Mouse (Mus musculus): ENCODE results near the gene Fbxw7.

The Fbxw7 gene

DNA sequence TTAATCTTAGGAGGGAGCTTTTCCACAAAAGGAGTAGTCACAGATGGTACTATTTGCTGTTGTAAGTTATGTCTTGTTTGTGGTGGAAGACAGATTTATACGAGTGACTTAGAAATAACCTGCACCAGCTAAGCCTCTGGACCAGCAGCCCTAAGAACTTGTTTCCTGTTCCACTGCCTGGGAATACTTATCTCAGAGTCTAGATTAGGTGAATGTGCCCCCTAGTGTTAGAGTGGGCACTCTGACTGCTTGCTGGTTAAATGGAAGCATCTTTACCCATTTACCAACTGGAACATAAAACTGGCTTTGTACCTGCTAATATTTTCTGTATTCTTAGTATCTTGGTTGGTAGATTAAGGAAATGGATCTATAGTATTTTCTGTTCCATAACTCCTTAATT is 74.6 kb downstream of the Fbxw7 start:
- no peak for DNase-seq (ENCODE audit: low spot score in 2 of 2)

DNA sequence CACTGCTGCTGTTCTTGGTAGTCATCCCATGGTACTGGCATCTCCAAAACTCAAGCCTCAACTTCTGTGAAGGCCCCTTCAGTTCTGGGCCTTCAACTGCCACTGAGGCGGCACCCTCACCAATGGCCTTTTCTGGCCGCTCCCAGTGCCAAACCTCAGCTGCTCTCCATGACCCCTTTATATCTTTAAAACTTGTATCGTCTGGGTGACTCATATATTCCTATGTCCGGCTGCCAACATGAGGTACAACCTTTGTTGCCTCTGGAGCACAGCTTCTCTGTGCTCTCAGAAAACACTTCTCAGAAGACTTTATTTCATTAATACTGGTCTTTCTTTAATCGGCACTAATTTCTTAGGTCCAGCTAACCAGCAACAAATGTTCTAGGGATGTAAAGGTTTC is 75.9 kb downstream of the Fbxw7 start:
- no peak for DNase-seq (ENCODE audit: low spot score in 2 of 2)

DNA sequence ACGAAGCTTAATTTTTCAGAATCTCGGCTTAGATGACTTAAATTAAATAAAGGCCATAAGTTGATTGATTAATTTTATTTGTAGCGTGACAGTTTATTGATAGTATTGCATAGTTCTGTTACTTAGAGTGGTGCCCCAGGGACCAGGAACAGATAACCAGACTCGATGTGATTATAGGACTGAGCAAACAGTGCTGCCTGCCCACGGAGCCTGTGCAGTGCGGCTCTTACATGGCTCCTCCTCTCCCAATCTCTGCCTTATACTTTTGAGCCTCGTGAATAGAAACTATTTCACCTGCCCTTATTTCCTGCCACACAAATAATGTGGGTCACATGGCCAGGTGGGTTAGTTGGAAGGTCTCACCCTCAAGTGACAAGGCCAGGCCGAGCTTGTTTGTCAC is 82.9 kb downstream of the Fbxw7 start:
- DNase-seq (ENCODE audit: low spot score in 2 of 2) = no peak

DNA sequence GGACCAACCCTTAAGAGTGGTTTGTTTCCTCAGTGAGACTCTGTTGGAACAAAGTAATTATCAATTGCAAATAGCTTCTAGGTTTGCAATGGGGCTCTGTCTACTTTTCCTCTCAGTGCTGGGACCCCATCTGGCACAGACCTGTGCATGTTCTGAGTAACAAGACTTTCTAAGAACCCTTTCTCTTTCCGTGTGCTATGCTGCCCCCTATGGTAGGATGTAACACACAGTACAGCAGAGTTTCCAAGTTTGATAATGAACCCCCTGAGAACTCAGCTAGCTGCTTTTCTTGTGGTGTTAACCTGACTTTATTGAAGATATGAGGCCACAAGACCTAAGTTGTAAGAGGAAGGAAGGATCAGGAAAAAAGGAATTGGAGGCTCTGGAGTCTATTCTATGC is 91.5 kb downstream of the Fbxw7 start:
- peak; percentile 13 to 44 for DNase-seq (ENCODE audit: low spot score in 2 of 2)

DNA sequence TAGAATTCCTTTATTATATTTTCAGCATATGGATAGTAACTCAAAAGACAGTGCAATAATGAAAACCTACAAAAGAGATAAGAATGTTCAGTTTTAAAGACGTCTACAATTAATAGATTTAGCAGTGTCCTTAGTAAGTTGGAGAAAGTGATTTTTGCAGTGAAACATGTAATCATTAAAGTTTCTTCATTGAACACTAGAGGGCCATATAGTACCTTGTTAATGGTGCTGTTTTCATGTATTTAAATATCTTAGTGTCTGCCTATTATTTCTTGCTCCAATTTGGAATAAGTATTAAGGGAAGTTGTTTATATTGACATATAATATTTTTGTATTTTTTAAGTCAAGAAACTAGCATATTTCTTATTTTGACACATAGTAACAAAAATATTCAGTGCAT is 99.2 kb downstream of the Fbxw7 start:
- DNase-seq (ENCODE audit: low spot score in 2 of 2) = no peak

DNA sequence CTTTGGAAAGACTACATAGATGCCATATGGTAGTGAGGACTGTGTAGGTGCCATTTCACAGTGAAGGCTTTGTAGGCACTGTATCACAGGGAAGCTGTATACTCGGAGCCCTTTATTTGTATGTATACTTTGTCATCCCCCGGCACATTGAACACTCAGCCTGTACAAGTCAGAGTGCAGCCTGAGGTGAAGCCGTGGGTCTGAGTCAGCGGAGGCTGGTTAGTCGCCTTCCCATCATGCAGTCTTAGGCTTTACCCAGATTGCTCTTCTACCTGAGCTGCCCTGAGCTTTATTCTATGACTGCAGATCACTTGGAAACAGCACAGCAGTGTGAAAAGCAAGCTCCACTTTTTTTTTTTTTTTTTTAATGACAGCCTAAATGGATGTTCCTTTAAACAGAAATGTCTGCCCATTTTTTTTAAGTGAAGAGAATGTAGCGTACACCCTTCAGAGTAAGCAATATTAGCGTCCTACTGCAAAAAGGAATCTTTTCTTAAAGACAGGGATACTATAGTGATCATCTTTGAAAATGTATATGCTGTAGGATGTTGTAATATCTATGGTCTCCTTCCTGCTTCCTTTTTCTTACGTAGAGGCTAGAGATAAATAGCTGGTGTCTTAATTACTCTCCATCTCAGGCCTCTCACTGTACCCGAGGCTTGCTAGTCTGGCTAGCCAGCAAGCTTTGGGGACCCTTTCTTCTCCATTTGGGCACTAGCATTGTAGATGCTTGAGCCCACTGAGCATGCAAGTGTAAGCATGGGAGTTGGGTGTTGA is 103.0 kb downstream of the Fbxw7 start:
- DNase-seq (ENCODE audit: low spot score in 2 of 2) = no peak

DNA sequence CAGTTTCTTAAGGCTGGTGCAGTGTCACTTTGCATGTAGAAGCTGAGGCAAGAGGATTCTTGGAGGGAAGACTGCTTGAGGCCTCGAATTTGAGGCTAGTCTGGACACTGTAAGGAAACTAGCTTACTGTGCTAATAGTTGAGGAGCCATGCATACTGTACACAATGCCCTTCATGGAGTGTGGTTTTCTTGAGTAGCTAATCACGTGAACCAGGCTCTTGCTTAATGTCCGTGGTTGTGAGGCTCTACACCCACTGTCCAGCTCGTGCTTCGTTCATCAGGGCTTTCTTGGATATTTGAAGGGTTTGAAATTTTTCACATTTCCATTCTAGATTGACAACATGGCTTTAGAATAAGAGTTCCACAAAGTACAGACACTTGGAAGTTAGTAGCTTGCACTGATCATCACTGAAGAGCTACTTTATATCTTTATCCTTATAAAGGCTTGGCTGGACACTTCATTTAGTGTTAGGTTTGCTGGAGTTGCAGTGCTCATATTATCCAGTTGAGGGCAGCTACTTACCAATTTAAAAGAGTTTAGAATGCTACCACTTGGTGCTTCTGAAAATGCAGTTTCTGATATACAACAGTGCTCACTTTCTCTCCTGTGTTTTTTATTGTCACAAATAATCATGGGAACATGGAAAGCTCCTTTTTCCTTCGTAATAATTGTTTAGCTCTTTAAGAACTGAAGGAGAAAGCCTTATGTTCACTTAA is 106.8 kb downstream of the Fbxw7 start:
- no peak for DNase-seq (ENCODE audit: low spot score in 2 of 2)

DNA sequence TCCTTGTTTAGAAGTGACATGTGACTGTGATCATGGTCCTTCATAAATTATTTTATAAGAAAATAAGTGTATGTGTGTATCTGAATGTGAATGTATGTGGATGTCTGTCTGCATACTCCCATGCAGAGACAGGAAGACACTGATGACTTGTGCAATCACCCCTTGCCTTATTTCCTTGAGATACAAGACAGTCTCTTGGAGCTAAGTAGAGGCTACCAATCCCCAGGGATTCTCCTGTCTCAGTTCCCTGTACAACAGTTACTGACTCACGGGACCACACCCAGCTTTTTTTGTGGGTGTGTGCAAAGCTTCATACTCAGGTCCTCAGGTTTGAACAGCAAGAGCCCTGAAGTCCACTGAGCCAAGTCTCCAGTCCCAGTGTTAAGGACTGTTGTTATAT is 108.2 kb downstream of the Fbxw7 start:
- no peak for DNase-seq (ENCODE audit: low spot score in 2 of 2)

DNA sequence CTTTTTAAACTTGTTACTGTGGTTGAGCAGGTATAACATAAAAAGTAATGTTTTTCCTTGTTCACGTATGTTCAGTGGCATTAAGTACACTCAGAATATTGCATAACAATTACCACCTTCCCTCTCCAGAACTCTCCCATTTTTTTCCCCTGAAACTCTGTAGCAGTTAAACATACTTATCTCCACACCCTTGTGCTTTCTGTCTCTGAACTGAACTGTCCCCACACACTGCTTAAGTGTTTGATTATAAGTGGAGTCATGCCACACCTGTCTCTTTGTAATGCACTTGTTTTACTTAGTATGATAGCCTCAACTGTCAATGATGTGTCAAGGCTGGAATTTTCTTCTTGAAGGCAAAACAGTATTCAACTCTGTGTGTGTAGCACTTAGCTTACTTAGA is 108.6 kb downstream of the Fbxw7 start:
- DNase-seq (ENCODE audit: low spot score in 2 of 2) = no peak

DNA sequence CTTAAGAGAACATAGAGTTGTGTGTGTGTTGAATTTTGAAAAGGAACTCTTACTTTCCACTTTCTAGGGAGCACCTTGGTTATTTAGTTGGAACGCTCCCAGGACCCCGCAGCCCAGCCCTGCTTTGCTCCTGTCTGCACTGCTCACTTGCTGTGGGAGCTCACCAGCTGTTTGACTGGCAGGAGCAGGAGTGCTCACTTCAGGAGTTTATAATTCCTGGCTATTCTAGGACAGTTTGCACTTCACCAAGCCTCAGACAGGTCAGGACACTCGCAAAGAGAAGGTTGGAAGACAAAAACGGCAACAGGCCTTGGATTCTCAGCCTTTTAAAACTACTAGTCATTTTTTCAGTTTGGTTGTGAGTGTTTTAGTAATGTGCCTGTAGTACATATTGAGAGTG is 110.2 kb downstream of the Fbxw7 start:
- DNase-seq (ENCODE audit: low spot score in 2 of 2) = no peak

DNA sequence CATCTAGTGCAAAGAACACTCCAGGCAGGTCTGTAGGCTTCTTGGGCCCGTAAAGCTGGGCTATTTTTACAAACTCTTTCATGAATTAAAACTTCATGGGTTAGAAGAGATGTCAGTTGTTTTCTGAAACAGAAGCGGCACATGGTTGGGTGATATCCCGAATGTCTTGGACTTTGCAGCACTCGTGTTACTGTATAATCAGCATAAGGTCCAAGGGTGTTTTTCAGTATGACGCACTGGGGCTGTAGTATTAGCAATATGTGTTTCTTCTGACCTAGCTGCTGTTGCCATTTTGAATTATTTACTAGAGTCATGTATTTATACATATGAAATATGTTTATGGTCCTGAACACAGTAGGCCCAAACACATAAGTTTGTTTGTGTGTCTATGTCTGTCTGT is 111.1 kb downstream of the Fbxw7 start:
- no peak for DNase-seq (ENCODE audit: low spot score in 2 of 2)

DNA sequence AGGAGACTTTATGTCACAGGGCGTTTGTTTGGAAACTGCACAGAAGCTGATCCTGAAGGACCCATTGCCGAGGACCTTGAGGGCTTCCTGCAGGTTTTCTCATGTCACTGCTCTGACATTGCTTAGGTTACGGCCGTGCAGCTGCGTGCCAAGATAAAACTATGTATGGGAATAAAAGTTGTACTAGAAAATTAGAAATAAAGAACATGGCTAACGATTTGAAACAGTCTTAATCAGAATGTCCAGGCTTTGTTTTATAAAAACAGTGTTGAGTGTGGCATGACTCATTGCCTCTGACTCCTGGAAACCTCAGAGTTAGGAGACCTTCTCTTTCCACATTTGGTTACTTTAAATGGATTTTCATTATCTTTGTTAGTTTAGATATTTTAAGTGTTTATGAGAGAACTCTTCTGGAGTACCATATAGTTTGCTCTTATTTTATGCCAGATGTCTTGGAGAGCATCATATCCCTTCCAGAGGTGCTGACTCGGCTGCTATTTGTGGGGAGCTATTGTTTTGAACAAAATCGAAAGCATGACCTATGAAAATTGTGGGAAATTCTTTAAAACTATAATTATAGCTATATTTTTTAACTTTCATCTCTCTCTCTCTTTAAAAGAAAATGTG is 112.2 kb downstream of the Fbxw7 start:
- no peak for DNase-seq (ENCODE audit: low spot score in 2 of 2)

DNA sequence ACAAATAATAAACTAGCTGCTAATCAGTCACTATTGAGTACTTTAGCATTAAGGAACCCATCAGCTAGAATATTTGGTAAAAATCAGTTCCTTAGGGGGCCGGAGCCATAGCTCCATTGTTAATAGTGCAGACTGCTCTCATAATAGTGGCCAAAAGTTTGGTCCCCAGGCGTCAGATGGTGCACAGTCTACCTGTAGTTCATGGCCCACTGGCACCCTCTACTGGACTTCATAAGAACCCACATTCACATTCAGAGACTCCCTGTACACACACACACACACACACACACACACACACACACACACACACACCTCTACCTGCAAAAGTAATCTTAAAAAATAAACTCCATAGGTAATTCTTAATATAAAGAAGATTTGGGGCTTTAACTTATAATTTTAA is 112.8 kb downstream of the Fbxw7 start:
- no peak for DNase-seq (ENCODE audit: low spot score in 2 of 2)

DNA sequence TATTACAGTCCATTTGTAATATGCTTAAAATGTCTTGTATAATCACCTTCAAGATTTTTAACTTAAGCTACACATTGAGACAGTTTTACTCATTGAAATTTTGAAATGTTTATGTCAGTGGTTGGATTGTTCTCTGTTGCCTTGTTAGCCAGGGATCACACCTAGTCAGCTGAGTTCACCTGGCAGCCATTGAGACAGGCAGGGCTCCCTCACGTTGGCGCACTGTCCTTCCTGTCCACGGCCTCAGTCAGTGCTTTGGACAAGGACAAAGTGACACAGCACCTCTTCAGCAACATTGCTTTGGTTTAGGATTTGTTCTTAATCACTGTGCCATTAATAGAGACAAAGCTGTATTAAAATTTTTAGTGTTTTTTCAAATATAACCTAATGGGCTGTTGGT is 114.1 kb downstream of the Fbxw7 start:
- no peak for DNase-seq (ENCODE audit: low spot score in 2 of 2)

DNA sequence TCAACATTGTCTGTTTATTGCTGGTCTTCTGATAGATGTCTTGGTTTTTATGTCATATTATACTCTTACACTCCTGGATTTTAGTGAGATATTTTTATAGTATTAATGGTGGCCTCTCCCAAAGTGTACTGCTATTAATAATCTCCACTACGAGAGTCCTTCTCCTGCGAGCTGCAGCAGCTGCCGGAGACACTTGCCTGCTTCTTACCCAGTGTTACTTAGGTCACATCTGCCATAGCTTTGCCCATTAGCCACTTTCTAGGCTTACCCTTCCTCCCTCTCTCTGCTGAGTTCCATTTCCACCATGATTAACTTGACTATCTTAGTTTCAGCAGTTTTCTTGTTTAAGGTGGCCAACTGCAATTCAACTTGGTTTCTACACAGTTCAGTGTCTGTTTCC is 115.6 kb downstream of the Fbxw7 start:
- DNase-seq (ENCODE audit: low spot score in 2 of 2) = no peak

DNA sequence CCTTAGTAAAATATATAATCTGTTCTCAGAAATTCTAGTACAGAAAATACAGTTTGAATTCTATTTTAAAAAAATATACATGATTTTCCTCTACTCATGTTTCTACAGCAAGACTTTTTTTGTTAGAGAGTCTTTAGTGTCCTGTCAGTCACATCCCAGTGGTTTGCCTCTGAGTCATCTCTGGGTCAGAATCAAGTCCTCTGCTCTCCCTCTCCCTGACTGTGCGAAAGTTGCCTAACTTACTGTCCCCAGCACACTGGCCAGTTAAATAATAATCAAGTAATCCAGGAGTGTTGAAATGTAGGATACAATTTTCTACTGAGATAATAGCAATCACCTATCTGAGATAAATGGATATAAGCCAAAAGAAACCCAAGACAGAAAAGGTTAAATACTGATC is 120.7 kb downstream of the Fbxw7 start:
- no peak for DNase-seq (ENCODE audit: low spot score in 2 of 2)

DNA sequence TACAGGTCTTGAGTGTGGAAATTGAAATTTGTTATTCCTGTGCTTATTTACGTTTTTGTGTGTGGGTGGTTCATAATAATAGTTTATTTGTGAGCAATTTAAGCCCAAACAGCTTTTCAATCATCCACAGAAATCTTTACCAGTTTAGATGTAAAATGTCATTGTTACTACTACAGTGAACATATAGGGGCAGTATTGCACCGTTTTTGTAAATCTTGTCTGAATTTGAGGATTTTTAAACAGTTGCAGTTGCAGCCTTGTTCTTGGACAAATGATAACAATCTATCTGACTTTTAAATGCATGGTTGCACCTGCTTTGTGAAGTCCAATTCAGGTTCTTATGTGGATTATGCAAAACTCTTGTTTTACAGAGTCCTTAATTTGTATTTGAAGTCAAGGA is 121.2 kb downstream of the Fbxw7 start:
- DNase-seq (ENCODE audit: low spot score in 2 of 2) = no peak

DNA sequence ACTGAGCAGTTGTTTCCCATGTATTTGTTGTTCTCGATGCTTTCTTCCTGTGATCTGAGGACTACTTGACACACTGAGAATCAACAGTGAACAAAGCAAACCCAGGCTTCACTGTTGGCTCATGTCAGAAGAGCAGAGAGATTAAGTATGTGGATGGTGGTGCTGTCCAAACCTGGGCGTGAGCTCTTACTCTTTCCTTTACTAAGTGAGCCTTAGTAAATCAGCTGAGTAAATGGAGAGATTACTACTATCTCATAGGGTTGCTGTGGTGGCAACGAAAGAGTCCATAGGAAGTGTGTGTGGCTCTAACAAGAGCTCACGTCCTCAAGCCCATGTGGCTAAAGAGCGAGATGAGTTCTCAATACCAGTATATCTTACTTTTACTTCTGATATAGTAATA is 121.9 kb downstream of the Fbxw7 start:
- no peak for DNase-seq (ENCODE audit: low spot score in 2 of 2)

DNA sequence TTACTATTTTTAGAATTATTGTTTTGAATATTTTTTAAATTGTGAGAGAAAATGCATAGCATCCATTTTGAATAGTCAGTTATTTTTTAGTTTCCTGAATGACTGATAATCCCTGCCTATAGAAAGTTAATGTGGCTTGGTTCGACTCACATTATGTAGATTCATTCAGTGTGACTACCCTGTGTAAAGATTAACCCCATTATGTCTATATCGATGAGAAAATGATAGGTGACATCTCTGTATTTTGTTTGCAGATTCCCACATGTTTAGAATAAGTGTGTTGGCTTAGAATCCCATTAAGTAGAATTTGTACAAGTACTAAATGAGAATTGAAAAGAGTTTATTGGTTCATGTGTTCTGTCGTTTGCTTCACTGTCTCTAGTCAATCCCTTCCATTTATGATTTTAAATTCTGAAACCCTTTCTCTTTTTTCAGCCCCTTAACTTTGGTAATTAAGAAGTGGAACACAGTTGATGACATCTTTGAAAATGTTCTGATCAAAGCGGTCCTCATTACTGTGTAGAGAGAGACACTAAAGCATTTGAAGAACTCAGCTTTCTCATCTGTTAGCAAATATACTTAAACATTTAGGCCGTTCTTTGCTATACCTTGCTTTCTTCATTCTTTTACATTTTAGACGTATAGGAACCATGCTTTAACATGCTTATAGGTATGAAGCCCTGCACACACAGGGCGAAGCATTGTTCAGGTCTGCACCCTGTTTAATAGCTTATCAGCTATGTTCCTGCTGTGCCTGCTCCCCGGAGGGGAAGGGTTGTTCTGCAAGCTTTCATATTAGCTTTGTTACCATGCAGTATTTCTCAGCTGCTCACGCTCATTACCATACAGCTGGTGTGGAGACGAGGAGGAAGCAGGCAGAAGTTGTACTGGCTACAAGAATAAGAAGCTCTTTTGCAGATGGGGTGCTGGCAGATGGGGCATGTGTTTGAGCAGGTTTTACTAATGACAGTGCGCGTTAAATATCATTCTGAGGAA is 122.6 kb downstream of the Fbxw7 start:
- DNase-seq (ENCODE audit: low spot score in 2 of 2) = no peak

DNA sequence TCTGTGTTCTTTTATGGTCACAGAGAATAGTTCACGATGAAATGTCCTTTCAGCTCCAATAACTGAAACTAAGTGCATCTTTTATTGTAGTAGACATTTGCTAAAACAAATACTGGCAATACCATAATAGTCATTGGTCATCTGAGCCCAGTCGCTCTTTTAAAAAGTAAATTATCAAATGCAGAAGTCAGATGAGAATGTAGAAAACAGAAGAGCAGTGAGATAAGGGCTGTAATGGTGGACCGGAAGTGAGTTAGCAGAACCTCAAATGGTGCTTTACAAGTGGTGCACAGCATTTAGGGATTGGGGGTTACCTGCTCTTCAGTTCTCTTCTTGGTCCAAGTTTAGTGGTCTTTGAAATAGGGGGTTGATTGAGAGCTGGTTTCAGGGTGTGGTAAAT is 129.9 kb downstream of the Fbxw7 start:
- DNase-seq (ENCODE audit: low spot score in 2 of 2) = no peak

DNA sequence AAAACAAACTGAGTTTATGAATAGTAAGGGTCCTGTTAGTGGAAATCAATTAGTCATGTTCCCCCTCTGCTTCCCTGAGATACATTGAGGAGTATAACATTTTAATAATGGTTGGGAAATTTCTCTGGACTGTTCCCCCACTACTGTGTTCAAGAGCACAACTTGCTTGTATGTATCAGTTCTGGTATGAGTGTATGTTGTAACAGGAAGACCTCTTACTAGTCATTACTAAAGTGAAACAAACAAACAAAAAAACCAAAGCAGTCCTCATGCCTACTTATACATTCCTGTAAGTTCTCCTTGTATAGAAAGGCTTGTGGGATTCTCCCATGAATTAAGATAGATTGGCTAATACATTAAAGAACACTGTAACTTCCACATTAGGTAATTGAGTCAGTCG is 131.3 kb downstream of the Fbxw7 start:
- no peak for DNase-seq (ENCODE audit: low spot score in 2 of 2)

DNA sequence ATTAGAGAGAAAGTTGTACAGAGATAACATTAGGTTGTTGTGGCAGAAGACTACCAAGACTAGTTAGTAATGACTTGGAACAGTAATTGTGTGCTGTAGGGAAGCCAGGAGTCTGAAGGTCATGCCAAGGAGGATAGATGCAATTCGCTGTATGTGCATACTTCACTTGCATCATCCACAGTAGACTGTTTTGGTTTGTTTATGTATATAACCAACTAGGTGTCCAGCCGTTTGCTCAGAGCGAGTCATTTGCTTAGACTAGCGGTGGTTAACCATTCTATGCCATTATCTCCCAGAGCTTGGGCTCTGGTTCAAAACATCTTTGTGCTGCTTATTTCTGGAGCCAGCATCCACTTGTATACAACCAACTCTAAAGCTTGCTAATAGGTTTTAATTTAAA is 134.3 kb downstream of the Fbxw7 start:
- no peak for DNase-seq (ENCODE audit: low spot score in 2 of 2)

Data from spleen, postnatal 36 days (tissue).